Mouse (Mus musculus) C2C12 (cell line): ENCODE data around the gene Stpg1. TPM values are rescaled to one million over a fixed set of nuclear protein-coding genes. Genes with fewer than 3 reads are reported as not detected.

Experiments
- H3K27me3 ChIP-seq: one replicate; pipeline ENCODE4 v1.6.1; 2011; ENCODE audit not compliant: control insufficient read depth, insufficient read depth, insufficient read length
- H3K36me3 ChIP-seq: one replicate; pipeline ENCODE4 v1.6.1; 2011; ENCODE audit not compliant: control insufficient read depth, insufficient read depth
- H3K4me3 ChIP-seq: one replicate; pipeline ENCODE4 v1.5.1; 2011; ENCODE audit warnings: mild to moderate bottlenecking, control low read depth; ENCODE audit not compliant: poor library complexity, insufficient read depth, severe bottlenecking
- H3K79me2 ChIP-seq: one replicate; pipeline ENCODE4 v1.6.1; 2011; ENCODE audit not compliant: control insufficient read depth, insufficient read depth
- H3K79me3 ChIP-seq: one replicate; pipeline ENCODE4 v1.6.1; 2011; ENCODE audit warnings: low read depth, control low read depth
- H3ac ChIP-seq: one replicate; pipeline ENCODE3; 2011; ENCODE audit warnings: low read depth; ENCODE audit not compliant: control insufficient read depth, insufficient read length
- CEBPB ChIP-seq: IDR thresholded peaks from one replicate; pipeline ENCODE4 v1.6.1; 2011; ENCODE audit warnings: low read depth, mild to moderate bottlenecking, control low read depth, moderate library complexity
- CTCF ChIP-seq: IDR thresholded peaks from one replicate; pipeline ENCODE4 v1.5.1; 2011; ENCODE audit not compliant: control insufficient read depth, insufficient read depth, insufficient read length
- FOSL1 ChIP-seq: IDR thresholded peaks from one replicate; pipeline ENCODE4 v1.8.0; 2011; ENCODE audit warnings: mild to moderate bottlenecking, low read length; ENCODE audit not compliant: poor library complexity, insufficient read depth, severe bottlenecking
- MYOD1 ChIP-seq: IDR thresholded peaks from one replicate; pipeline ENCODE4 v1.6.1; 2011; ENCODE audit warnings: low read depth; ENCODE audit not compliant: control insufficient read depth, insufficient read length
- MYOG ChIP-seq: IDR thresholded peaks from one replicate; pipeline ENCODE4 v1.6.1; 2011; ENCODE audit not compliant: control insufficient read depth, insufficient read length; ENCODE audit errors: extremely low read depth
- USF1 ChIP-seq: IDR thresholded peaks from one replicate; pipeline ENCODE4 v1.6.1; 2011; ENCODE audit warnings: low read depth, mild to moderate bottlenecking, control low read depth, moderate library complexity
- microRNA-seq: library from miRNA; unstranded; fragments of <30 nt; microRNA quantifications from one replicate; pipeline ENCODE4, GENCODE M21; 2019; ENCODE audit warnings: borderline microRNAs expressed
- polyA plus RNA-seq: library from polyadenylated mRNA; unstranded; fragments of >200 nt; fragmentation: generic; extraction: Trizol; gene quantifications from one replicate; pipeline ENCODE4 v1.2.1, GENCODE M21; 2012; ENCODE audit warnings: missing spikeins

Gene Stpg1
- polyA plus RNA-seq, 1 experiment, result 0.01 TPM

- no peak for TF ChIP-seq CTCF
- no peak for TF ChIP-seq CEBPB
- TF ChIP-seq USF1, result no peak
- no peak for TF ChIP-seq FOSL1
- no peak for TF ChIP-seq MYOD1
- TF ChIP-seq MYOG, result no peak
- Histone ChIP-seq H3ac (no peak overlapping the region), H3K36me3 (no peaks in the 10 kb centered on the region)
Measured at GRCm38 (mm10) chr4:135584838-135585237, 90.2 kb downstream of the Stpg1 start.

More at GRCm38 (mm10) chr4:135584838-135585237, 90.2 kb downstream of the Stpg1 start:
- H3K27me3 ChIP-seq, result no peaks in the 10 kb centered on the region
- no peak overlapping the region for H3K4me3 ChIP-seq
- H3K79me3 ChIP-seq, result no peaks in the 10 kb centered on the region
- H3K79me2 ChIP-seq, result no peaks in the 10 kb centered on the region

Small RNA genes lying within 50 kb of the gene (microRNA-seq; reads per million reads assigned to microRNA genes)
- not detected for gene Gm25317

Other genes with a start within 250 kb of the Stpg1 start
- 139 TPM for gene Clic4, start 222.0 kb upstream of the Stpg1 start, polyA plus RNA-seq
- gene Srrm1, start 141.5 kb upstream of the Stpg1 start, polyA plus RNA-seq, result 62.6 TPM
- 0.02 TPM for gene Ncmap, start 96.6 kb upstream of the Stpg1 start, polyA plus RNA-seq
- gene Rcan3, start 60.9 kb upstream of the Stpg1 start, polyA plus RNA-seq, result 9.2 TPM
- gene Nipal3, start 248 bp downstream of the Stpg1 start, polyA plus RNA-seq, result 0.91 TPM
- gene Grhl3, start 78.8 kb downstream of the Stpg1 start, polyA plus RNA-seq, result 0.49 TPM
- gene Ifnlr1, start 191.5 kb downstream of the Stpg1 start, polyA plus RNA-seq, result not detected
- 0.04 TPM for gene Il22ra1, start 233.4 kb downstream of the Stpg1 start, polyA plus RNA-seq